Mouse (Mus musculus) small intestine, adult 2 months (tissue): ENCODE results near the gene Htra3.

ENCODE experiments used
- CTCF ChIP-seq: fragments of 200-500 bp; IDR thresholded peaks from 2 replicates; pipeline ENCODE4 v1.5.1; 2012; ENCODE audit warnings: low read depth, mild to moderate bottlenecking, control low read depth, inconsistent platforms, low read length, moderate library complexity, mixed read lengths; ENCODE audit not compliant: insufficient replicate concordance, insufficient read length; ENCODE audit errors: extremely low read depth
- POLR2A ChIP-seq: fragments of 200-500 bp; IDR thresholded peaks from 2 replicates; pipeline ENCODE4 v1.6.1; 2012; ENCODE audit warnings: low read depth, mild to moderate bottlenecking, control low read depth, inconsistent platforms, low read length, moderate library complexity

DNA sequence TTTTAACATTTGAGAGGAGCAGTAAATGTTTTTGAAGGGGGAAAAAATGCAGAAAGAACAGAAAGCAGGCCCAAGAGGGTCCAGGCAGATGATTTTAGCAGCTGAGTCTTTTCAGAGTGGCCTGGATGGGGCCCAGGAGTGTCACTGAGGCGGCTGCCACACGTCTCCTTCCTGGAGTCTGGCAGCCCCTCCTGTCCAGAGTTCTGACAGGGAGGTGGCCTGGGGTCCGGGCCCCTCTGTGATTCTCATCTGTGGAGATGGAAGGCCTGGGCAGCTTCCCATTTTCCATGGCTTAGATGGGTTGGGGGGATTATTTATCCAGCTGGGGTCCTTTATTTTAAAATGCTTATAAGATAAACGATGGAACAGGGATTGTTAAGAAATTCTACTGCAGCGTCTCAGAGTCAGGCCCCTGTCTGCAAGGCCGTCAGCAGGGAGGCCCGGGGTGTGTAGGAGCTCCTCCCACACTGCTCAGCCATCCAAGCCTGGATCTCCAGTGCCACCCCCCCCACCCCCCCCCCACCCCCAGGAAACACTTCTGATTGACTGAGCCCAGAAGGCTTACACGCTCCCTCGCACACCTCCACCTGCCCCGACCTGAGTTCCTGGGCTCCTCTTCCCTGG is 37.5 kb downstream of the Htra3 start:
- TF ChIP-seq POLR2A (no peak), CTCF (no peak)
